Mouse (Mus musculus) kidney, adult 8-10 months (tissue): ENCODE measurements around the gene Tnfrsf1b.
"Not testable (repeated sequence)": the region's sequence is repeated elsewhere in the genome, so short reads cannot be mapped to it uniquely, and the experiment has no call there.

ENCODE experiments used
- DNase-seq, 2 experiments: peaks; one replicate each; pipeline ENCODE4 v3.0.0; 2022

Gene Tnfrsf1b

DNA sequence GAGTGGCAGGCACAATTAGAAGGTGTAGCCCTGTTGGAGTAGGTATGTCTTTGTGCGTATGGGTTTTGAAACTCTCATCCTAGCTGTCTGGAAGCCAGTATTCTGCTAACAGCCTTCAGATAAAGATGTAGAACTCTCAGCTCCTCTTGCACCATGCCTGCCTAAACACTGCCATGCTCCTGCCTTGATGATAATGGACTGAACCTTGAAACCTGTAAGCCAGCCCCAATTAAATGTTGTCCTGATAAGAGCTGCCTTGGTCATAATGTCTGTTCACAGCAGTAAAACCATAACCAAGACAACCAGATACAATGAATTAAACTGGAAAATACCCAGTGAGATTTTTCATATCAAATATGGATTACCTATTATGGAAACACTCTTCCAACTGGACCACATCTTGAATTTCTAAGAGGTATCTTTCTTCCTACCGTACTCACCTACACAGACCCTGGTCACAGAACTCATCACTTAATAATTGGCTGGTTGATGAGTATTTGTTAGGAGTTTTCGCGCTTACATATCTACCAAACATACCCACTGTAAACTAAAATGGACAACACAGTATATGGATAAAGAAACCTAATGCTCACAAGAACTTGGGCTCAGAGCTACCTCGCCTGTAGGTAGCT, 67.6 kb downstream of the Tnfrsf1b start:
- no peak for DNase-seq

GRCm38 (mm10) chr4:145165542-145165941, 81.1 kb downstream of the Tnfrsf1b start:
- not testable (repeated sequence) for DNase-seq

- DNase-seq = no peak
Measured at GRCm38 (mm10) chr4:145164111-145164510, 82.6 kb downstream of the Tnfrsf1b start.
